Mouse (Mus musculus) T-cell, adult 2 months (primary cell): Measurements from ENCODE around the gene Cbfa2t3.
"Not testable (repeated sequence)": the region's sequence is repeated elsewhere in the genome, so short reads cannot be mapped to it uniquely, and the experiment has no call there.

ENCODE experiments used
- DNase-seq: peaks from one replicate; pipeline ENCODE4 v3.0.0; 2022; ENCODE audit warnings: low spot score

Gene Cbfa2t3

DNA sequence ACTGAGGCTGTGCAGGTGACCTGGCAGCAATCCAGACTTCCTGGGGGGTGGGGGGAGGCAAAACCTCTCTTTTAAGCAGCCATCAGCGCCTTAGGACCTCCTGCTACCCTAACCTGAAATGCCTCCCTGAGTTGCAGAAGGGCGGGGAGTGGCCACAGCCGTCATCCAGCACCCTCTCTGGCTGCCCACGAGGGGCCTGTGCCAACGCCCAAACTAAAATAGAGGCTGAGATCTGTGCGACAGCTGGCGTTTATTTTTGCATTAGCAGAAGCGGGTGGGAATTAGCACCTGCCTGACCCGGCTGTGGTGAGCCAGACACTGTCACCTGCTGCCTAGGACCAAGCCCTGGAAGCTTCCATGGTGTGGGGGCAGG is 62.1 kb downstream of the Cbfa2t3 start:
- no peak for DNase-seq

DNA sequence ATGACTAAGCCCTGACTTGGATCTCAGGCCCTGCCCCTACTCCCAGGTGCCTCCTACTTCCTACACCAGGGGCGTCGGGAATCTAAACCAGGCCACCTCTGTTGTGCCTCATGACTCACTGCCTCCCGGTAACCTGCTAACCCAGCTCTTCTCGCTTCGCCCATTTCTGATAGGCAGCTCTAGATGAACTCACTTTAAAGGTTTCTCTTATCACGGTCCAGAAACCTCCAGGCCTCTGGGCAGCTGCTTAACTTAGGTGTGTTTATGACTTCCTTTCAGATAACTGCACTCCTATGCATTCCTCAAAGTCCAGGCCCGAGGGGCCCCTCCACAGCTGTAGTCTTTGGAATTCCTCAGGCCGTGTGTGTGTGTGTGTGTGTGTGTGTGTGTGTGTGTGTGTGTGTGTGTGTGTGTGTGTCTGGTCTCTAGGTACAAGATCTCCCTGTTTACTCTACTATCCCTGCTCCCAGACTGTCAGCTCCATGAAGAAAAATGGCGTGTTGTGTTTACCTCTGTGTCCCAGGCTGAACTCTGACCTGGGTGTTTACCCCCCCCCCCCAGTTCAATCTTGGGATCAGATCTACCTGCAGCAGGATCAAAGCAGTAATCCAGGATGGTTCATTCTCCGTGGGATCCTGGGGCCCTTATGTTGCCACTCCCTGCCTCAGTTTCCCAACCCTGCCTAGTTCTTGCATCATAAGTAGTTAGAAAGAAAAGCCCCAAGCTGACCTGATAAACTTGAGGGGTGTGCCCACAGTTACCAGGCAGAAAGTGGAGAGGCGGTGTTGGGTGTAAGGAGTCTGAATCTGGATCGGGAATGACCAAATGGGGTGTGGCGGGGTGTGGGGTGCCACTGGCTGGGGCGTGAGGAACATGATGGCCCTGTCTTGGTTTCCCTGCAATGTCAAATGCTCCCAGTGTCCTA is 62.8 kb downstream of the Cbfa2t3 start:
- no peak for DNase-seq

DNA sequence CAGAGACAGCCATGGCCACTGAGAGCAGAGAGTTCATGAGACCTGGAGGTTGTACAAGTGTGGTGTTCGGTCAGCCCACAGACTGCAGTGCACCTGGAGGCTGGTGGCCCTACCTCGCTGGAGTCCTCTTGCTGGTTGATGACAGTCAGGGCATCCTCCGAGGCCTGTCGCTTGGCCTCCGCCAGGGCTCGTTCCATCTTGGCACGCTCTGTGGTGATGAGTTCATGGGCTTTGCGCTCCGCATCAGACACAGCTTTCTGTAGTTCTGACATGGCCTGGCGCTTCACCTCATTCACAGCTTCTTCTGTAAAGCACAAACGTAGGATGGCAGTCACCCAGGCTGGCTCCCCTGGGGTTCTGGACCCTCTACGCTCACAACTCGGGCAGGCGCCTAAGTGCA is 65.7 kb downstream of the Cbfa2t3 start:
- DNase-seq, result no peak

DNA sequence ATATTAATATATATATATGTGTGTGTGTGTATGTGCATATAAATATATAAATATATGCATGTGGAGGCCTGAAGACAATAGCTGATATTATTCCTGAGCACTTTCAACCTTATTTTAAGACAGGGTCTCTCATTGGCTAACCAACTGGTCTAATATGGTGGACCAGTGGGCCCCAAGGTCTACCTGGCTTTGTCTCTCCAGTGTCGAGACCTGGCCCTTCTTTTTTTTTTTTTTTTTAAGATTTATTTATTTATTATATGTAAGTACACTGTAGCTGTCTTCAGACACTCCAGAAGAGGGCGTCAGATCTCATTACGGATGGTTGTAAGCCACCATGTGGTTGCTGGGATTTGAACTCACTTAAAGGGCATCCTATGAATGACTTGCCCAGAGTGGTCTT is 66.8 kb downstream of the Cbfa2t3 start:
- DNase-seq, result not testable (repeated sequence)

DNA sequence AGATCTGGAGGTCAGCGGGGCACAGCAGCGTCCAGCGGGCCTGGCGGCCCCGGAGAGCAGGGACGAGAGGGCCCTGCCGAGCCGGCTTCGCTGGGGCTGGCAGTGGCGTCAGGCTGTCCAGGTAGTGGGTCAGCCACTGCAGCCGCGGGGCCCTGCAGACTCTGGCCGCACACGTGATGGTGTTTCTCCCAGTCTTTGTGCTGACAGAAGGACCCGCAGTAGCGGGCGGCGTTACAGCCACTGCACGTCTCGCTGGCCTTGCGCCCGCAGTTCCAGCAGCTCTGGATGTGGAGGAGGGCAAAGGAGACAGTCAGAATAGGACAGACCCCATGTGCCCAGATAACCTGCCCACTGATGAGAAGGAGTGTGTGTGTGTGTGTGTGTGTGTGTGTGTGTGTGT is 68.2 kb downstream of the Cbfa2t3 start:
- DNase-seq, result no peak

DNA sequence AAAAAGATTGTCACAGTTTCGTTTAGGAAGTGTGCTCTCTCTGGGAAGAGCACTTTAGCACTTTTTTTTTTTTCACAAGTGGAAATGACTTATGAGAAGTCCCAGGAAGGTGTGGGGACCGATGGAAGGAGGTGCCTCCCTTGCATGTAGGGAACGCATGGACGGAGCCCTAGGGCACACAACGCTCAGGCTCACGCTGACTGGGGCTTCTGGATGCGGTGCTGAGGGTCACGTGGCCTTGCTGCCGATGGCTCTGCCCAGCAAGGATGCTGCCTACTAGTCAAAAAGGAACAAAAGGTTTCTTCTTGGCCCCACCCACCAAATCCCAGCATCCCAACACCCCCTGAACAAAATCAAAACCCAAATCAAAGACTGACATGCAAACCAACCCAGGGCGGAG is 69.5 kb downstream of the Cbfa2t3 start:
- DNase-seq, result no peak

DNA sequence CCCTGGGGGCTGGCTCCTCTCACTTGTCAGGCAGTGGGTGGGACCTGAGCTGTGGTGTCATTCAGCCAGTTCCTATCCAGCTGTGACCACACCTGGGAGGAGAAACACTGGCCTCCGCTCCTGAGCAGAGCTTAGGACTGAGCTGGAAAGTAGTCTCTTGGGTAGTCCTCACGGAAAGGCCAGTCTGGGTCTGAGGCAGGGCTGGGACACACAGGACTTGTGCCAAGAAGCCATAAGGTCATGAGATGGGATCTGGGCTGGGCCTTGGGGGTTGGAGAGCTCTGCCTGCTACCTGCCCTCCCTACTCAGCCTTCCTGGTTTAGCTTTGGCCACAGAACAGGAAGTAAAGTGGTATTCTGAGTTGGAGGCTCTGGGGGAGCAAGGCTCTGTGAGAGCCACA is 72.0 kb downstream of the Cbfa2t3 start:
- DNase-seq, result no peak

DNA sequence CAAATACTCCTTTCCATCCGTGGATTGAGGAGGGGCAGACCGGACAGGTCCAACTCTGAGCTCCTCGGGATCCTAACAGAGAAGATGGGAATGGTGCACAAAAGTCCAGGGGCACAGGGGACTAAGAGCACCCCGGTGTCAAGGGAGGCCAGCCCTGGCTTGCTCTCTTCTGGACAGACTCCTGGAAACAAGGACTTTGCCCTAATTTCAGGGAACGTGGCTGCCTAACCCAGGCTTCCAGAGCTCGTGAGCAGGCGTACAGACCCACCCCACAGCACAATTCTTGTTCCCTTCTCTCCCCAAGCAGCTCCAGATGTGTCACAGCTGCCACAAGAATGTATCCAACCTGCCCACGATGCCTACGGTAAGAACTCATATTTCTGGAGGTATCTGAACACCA is 73.1 kb downstream of the Cbfa2t3 start:
- DNase-seq, result no peak

DNA sequence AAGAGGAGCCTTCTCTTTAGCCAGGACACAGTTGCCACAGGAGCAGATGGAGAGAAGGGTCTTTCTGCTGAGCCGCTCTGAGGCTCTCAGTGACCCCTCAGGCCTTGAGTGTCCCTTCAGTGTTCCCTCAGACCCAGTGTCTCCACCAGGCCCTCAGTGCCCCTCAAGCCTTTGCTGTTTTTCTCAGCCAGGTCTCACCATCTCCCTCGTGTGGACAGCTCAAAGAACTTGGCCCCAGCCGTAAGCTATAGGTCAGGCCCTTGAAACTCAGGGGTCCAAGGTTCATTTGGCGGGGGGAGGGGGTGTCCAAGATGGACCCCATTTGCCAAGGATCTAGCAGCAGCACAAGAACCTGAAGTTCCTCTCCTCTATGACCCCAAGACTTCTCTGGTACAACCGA is 74.3 kb downstream of the Cbfa2t3 start:
- no peak for DNase-seq

DNA sequence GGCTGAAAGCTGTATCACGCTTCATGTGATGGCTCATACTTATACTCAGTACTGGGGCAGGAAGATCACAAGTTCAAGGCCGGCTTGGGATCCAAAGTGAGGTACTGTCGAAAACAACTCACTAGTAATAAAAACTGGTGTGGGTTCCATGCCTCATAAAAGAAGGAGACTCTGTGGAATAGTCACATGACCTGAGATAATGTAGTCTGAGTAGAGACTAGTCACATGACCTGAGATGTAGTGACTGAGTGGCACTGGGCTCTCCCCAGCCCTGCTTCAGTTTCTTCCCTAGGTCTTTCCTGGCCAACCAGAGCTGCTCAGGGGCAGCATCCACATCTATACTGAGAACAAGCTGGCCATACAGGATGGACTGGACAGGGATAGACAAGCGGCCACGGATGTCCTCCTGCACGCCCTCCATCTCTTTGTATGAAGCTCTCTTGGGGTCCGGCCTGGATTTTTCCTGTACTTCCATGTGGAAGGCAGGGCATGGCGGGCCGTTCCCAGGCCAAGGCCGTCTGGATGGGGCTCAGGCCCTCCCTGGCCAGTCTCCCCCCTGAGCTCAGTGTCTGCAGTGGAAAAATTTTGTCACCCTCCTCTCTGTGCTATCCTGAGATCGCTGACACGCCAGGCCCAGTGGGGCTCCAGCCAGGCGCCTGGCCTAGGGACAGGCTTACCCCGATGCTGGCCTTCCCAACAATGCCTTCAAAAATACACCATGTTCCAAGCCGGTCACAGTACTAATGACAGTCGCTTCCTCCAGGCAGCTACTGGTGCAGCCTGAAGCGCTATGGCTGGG is 74.9 kb downstream of the Cbfa2t3 start:
- DNase-seq, result no peak

DNA sequence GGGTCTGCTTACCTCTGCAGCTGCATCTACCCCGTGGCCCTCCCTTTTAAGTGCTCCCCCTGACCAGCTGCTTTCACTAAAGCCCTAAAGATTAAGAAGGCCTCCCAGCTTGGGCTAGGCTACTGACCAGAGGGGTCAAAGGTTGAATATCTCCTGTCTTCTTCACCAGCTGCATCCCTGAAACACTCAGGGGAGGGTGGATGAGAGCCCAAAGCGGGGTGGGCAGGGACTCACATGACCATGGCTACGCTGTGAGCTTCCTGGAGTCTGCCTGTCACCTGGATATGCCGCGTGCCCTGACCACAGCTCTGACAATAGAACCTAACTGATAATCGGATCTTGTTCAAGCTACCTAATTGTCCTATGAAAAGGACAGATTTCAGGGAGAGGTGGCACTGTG is 76.2 kb downstream of the Cbfa2t3 start, which contains the start of gene Pabpn1l:
TSS of gene Pabpn1l (minus strand) at position 13 of the 400 bp plus-strand sequence.
- no peak for DNase-seq

DNA sequence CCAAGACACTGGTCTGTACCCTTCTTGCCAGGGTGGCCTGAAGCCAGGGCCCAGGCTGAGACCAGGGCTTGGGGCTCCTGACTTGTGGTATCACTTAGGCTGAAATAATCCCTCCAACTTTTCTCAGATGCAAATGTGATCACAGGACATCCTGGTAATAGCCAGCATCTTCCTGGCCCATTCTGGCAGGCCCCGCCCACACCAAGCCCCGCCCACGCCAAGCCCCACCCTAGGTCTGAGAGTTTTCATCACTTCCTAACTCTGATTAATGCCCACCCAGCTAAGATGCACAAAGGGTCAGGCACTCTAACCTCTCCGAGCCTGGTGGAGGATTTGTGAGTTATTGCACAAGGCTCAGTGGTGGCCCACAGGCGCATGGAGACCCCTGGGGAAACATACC is 78.5 kb downstream of the Cbfa2t3 start:
- DNase-seq, result no peak

DNA sequence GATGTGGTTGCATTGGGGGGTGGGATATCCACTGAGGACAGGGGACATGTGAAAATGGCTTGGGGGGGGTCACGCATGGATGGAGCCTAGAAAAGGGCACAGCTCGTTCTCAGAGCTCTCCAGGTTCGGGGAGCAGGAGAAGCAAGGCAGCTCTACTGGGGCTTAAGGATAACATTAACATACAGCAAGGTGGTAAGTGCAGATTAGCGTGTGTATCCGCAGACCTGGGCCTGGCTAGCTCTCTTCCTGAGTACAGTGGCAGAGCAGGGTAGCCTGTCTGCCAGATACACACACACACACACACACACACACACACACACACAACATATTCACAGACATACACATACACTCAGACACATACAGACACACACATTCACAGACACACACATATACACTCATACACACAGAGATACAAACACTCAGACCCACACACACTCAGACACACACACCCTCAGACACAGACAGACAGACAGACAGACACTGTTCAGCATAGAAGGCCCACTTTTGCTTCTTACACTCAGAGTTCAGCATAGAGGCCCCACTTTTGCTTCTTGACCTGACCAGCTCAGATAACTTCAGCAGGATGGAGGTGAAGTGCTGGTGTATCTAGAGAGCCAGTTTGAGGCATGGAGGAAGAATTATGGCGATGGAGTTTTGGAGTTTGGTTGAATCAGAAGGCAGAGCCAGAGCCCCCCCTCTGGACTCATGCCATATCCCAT is 80.1 kb downstream of the Cbfa2t3 start:
- DNase-seq, result no peak

DNA sequence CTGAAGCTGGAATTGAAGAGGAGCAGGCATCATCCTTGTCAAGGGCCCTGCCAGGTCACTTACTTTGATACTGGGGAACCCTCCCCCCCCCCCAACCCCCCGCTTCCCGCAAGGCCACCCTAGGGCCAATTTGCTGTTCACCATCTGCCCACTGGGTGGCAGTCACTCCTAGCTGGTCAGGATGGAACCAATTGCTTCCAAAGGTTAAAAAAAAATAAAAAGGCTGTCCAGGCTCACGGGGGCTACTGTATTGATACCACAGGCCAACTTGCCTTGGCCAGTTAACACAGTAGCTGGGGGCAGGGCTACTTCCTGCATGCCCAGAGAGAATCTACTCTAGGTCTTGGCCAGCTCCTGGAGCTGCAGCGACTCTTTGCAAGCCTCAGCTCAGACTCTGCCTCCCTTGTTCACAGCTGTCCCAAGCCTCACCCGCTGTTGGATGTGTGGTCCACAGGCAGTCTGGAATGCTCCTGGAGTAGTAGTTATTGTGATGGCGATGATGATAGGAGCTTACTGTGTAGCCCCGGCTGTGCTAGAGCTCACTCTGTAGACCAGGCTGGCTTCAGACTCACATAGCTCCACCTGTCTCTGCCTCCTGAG is 80.9 kb downstream of the Cbfa2t3 start:
- peak; percentile 64 for DNase-seq

DNA sequence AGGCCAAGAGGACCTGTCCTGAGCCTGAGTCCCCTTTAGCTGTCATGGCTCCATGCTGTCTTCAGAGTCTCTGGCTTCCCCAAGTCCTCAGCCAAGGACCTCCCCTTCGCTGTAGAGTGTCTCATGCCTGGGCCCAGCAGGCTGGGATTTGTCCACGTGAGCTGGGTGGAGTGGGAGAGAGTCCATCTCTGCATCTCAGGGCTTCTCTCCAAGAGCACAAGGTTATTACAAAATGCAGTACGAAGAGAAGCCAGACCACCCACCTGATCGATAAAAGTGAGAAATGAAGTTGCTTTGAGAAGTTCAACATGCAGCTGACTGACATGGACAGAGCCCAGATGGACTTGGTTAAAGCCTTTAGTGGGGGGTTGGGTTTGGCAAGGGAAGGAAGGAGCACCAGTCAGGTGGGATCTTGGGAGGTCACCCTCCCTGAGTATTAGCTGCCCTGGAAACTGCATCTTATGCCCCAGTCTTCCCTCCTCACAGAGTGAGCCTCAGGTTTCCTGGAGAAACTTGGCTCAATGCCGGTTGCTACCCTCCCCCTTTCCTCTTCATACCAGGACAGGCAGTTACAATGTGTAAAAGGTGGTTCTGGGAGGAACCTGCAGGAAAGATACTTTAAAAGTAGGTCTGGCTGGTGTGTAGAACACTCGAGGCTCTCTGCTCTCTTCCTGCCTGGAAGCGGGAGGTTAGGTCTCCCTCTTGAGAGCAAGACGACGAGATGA is 82.6 kb downstream of the Cbfa2t3 start:
- DNase-seq, result no peak

DNA sequence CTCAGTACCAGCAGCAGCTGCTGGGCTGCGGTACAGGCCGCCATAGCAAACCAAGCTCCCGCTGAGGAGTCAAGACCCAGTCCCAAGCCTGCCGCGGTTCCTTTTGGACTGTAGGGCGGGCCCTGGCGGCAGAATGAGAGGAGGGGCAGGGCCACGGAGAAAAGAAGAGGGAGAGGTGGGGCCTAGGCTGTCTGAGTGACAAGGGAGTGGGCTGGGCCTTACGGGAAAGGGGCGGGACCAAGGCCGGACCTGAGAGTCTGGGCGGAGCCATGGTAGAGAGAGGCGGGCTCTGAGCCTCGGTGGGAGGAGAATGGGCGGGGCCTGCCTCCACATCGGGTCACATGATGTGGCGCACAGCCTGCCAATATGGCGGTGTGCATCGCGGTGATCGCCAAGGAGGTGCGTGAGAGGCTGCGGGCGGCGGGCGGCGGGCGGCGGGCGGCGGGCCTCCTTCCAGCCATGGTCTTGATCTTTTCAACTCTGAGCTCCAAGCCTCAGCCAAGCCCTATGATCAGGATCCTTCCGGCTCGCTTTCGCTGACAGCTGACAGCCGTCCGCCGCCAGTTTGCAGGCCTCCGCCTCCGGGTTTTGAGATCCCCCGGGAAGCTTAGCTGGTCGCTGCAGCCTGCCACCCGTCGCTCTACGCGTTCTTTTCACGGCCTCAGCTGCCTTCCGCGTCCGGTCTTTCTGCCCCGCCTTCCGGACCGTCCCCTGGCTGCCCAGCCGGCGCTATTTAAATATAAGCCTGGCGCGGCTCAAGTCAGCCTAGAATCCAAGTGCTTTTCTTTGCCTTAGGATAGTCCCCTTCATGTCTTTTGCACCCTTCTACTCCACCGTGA is 87.4 kb downstream of the Cbfa2t3 start, which contains the start of the genes Galns and Trappc2l:
TSS of gene Galns (minus strand) at position 169 of the 839 bp plus-strand sequence.
TSS of gene Trappc2l (plus strand) at position 346 of the 839 bp plus-strand sequence.
- peak; percentile 96 for DNase-seq

DNA sequence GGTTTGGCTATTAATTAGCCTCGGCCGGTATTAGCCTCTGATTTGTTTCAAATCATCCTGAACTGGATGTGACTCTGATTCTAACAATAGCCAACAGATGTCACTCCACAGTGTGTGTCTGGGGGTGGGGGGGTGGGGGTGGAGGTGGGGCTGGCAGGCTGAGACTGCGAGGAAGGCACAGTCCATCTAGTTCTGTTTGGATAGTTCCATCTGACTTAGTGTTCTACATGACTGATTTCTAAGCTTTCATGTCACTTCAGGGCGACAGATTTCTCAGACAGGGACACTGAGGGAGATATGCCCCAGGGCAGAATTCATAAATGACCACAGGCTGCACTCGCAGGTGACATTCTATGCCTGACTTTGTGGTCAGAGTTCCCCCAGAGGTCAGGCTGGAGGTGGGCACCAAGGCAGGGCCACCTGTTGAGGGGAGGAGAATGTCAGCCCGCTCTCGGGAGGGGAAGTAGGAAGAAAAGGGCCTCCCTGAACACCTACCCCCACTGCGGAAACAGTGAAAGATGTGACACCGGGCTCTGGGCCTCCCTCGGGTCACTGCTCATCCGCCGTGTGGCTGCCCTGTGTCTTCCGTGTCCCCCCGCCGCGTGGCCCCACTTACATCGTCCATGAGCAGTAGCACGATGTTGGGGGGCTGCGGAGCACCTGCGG is 88.2 kb downstream of the Cbfa2t3 start:
- no peak for DNase-seq

DNA sequence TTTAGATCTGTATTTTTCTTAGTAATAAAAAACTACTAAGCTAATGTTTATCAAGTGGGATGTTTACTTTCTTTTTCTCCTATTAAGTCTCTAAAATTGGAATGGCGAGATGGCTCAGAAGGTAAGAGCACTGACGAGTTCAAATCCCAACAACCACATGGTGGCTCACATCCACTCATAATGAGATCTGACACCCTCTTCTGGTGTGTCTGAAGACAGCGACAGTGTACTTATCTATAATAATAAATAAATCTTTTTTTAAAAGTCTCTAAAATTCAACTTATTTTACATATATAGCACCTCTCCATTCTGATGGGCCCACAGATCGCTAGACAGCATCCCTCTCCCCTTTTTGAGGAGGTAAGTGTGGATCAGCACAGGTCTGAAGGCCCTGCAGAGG is 88.7 kb downstream of the Cbfa2t3 start:
- DNase-seq, result no peak

DNA sequence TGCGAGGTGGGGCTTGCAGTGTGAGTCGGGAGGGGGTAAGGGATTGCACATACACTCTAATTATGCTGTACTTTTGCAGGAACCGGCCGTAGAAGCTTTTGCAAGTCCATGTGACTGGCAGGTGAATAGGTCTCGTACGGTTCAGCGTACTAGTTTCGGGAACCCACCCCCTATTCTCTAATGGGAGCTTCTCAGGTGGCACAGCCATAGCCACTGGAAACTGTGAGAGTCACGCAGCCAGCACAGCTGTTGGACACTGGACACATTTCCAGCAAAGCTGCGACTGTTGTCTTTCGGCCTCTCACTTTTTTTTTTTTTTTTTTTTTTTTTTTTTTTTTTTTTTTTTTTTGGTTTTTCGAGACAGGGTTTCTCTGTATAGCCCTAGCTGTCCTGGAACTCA is 92.1 kb downstream of the Cbfa2t3 start:
- DNase-seq, result no peak

DNA sequence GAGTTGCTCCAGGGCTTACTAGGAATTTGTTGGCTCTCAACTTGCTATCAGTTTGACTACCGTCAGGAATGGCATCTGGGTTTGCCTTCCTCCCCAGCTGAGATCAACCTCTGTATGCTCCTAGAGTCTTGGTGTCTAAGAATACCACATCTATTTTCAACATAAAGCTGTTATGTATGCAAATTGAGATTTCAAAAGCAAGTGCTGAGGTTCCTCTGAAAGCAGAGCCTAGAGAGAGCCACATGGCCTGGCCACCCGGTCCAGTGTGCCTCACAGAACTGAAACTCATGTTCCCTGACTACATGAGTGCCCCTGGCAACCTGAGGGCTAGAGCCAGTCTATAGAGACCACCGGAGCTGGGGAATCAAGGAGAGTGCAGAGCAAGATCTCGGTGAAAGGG is 93.5 kb downstream of the Cbfa2t3 start:
- DNase-seq, result no peak
